Mouse (Mus musculus) forebrain, embryonic 12.5 days (tissue): ENCODE measurements around the gene Slc44a4. TPM values are rescaled to one million over a fixed set of nuclear protein-coding genes. Genes with fewer than 3 reads are reported as not detected.
"Not testable (repeated sequence)": the region's sequence is repeated elsewhere in the genome, so short reads cannot be mapped to it uniquely, and the experiment has no call there.

Experiments
- ATAC-seq: fragments of 200-750 bp; cut with Nextera tagmentation; 2 replicates; pipeline ENCODE4 v1.8.0; 2017; ENCODE audit warnings: moderate TSS enrichment; ENCODE audit not compliant: low FRiP score
- H3K27ac ChIP-seq: fragments of 300-500 bp; sonication (generic); 2 replicates; pipeline ENCODE4 v1.5.1; 2016; ENCODE audit warnings: mild to moderate bottlenecking
- H3K27me3 ChIP-seq: fragments of 300-500 bp; sonication (generic); 2 replicates; pipeline ENCODE4 v1.6.1; 2016; ENCODE audit warnings: mild to moderate bottlenecking
- H3K36me3 ChIP-seq: fragments of 300-500 bp; sonication (generic); replicated peaks from 2 replicates; pipeline ENCODE4 v1.6.1; 2016; ENCODE audit warnings: mild to moderate bottlenecking
- H3K4me1 ChIP-seq: fragments of 300-500 bp; sonication (generic); 2 replicates; pipeline ENCODE4 v1.6.1; 2016
- H3K4me2 ChIP-seq: fragments of 300-500 bp; sonication (generic); 2 replicates; pipeline ENCODE4 v1.6.1; 2016; ENCODE audit warnings: mild to moderate bottlenecking, moderate library complexity
- H3K4me3 ChIP-seq: fragments of 300-500 bp; sonication (generic); replicated peaks from 2 replicates; pipeline ENCODE4 v1.5.1; 2016; ENCODE audit warnings: mild to moderate bottlenecking
- H3K9ac ChIP-seq: fragments of 300-500 bp; sonication (generic); 2 replicates; pipeline ENCODE4 v1.6.1; 2016; ENCODE audit warnings: mild to moderate bottlenecking
- H3K9me3 ChIP-seq: fragments of 300-500 bp; sonication (generic); 2 replicates; pipeline ENCODE4 v1.6.1; 2016
- WGBS: fragments of 180-500 bp; shearing (Covaris S2); methylation state at CpG from one replicate; pipeline ENCODE4 v1.1.7; 2016; 5-methylcytosine and 5-hydroxymethylcytosine counted together
- polyA plus RNA-seq: library from polyadenylated mRNA; unstranded; fragments of >200 nt; fragmentation: Nextera tagmentation; extraction: Ambion mirVana; gene quantifications from 2 replicates; pipeline ENCODE4 v1.2.1, GENCODE M21; 2016

The Slc44a4 gene
- polyA plus RNA-seq, 1 experiment from 2014 or later, result not detected

DNA sequence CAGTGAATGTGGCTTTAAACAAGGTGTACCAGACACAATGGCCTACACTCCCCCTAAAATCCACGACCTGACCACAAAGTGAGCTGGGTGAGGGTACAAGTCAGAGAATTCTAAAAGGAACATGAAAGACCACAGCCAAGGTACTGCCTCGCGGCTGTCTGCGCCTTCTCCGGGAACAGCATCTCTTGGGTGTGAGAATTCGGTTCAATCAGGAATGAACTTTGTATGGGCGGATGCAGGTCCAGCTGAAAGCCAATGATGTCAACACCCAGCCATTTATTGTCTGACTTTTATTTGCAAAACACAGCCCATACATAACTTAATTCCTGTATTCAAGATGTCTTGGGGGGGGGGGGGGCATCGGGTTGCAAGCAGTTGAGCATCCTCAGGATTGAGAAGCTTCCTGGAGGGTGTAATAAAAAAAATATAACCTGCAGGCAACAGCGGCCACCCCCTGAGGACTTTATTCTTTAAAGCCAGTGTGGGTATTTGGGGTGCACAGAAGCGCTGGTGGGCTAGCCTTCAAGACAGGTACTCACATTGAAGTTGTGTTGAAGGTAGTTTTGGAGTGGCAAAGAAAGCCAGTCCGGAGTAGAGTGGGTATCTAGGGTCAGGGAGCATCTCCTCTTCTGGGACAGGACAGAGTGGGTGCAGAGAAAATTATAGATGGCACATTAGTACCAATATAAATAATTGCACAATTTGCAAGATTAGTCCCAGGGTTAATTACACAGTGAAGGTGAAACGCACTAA is 21.0 kb upstream of the Slc44a4 start:
- H3K27me3 ChIP-seq, result no peaks in the 10 kb centered on the region
- H3K9ac ChIP-seq, result peak overlapping the region; percentile 98

GRCm38 (mm10) chr17:34894074-34894597 is 20.1 kb upstream of the Slc44a4 start:
- Histone ChIP-seq H3K9ac (peak overlapping the region; percentile 98), H3K27ac (peak overlapping the region; percentile 94), H3K9me3 (no peaks in the 10 kb centered on the region), H3K36me3 (peaks cover 10% of the 10 kb centered on the region), H3K4me2 (peak overlapping the region; percentile 98), H3K4me3 (peak overlapping the region; percentile 86), H3K27me3 (no peaks in the 10 kb centered on the region), H3K4me1 (peaks cover 35% of the 10 kb centered on the region)
- WGBS, result 0% methylated on average over 43 of the region's 51 CpGs
- ATAC-seq, result peak; percentile 89

More for the DNA sequence above, 21.0 kb upstream of the Slc44a4 start:
- peaks cover 35% of the 10 kb centered on the region for H3K4me1 ChIP-seq
- peaks cover 10% of the 10 kb centered on the region for H3K36me3 ChIP-seq
- H3K4me2 ChIP-seq, result peak overlapping the region; percentile 98
- peak; percentile 3 for ATAC-seq
- H3K27ac ChIP-seq, result peak overlapping the region; percentile 94
- no peaks in the 10 kb centered on the region for H3K9me3 ChIP-seq
- 69% methylated on average over 12 of the region's 12 CpGs for WGBS
- peak overlapping the region; percentile 86 for H3K4me3 ChIP-seq

DNA sequence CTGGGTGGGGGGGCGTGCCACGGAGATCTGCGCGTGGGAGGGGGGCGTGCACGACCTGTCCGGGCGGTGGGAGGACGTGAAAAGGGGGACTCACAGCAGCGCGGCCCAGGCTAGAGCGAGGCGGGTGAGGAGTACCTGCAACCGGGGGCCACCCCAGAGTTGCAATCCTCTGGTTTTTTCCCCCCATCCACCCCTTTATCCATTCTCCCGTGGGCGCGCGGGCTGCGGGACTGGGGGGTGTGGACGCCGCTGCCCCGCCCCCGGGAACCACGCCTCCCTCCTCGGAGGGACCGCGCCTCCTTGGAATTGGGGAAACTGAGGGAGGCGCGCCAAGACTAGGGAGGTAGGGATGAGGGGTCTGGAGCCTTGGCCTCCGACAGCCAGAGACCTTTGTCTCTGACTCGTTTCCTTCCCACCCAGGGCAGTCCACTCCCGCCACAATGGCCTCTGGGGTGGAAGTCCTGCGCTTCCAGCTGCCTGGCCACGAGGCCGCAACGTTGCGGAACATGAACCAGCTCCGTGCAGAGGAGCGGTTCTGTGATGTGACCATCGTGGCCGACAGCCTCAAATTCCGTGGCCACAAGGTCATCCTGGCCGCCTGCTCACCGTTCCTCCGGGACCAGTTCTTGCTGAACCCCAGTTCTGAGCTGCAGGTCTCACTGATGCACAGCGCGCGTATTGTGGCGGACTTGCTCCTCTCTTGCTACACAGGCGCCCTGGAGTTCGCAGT is 19.3 kb upstream of the Slc44a4 start:
- H3K4me3 ChIP-seq, result peak overlapping the region; percentile 86

DNA sequence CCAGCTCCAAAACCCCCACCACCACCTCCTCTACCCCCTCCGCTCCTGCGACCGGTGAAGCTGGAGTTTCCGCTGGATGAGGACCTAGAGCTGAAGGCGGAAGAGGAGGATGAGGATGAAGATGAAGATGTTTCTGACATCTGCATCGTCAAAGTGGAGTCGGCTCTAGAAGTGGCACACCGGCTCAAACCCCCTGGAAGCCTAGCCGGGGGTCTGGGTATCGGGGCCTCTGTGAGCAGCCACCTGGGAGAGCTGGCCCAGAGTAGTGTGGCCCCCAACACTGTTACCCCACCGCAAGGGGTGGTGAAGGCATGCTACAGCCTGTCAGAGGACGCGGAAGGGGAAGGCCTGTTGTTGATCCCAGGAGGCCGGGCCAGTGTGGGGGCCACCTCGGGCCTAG is 18.5 kb upstream of the Slc44a4 start:
- 95% methylated on average over 15 of the region's 15 CpGs for WGBS
- Histone ChIP-seq H3K4me2 (peak overlapping the region; percentile 98), H3K9ac (peak overlapping the region; percentile 98), H3K27ac (peak overlapping the region; percentile 94), H3K4me1 (peaks cover 47% of the 10 kb centered on the region), H3K9me3 (no peaks in the 10 kb centered on the region), H3K4me3 (peak overlapping the region; percentile 86), H3K36me3 (peaks cover 11% of the 10 kb centered on the region), H3K27me3 (no peaks in the 10 kb centered on the region)
- ATAC-seq, result no peak

More for the DNA sequence above, 19.3 kb upstream of the Slc44a4 start:
- no peaks in the 10 kb centered on the region for H3K9me3 ChIP-seq
- peaks cover 10% of the 10 kb centered on the region for H3K36me3 ChIP-seq
- ATAC-seq, result peak; percentile 24
- no peaks in the 10 kb centered on the region for H3K27me3 ChIP-seq
- H3K9ac ChIP-seq, result peak overlapping the region; percentile 98
- 7% methylated on average over 49 of the region's 51 CpGs for WGBS
- H3K4me1 ChIP-seq, result peaks cover 41% of the 10 kb centered on the region
- H3K4me2 ChIP-seq, result peak overlapping the region; percentile 98
- H3K27ac ChIP-seq, result peak overlapping the region; percentile 94

GRCm38 (mm10) chr17:34896366-34896765 is 17.9 kb upstream of the Slc44a4 start:
- peak overlapping the region; percentile 86 for H3K4me3 ChIP-seq

GRCm38 (mm10) chr17:34897373-34898159 is 16.7 kb upstream of the Slc44a4 start:
- Histone ChIP-seq H3K27me3 (no peaks in the 10 kb centered on the region), H3K36me3 (peaks cover 24% of the 10 kb centered on the region), H3K4me3 (peak overlapping the region; percentile 100), H3K4me1 (peaks cover 49% of the 10 kb centered on the region), H3K9me3 (no peaks in the 10 kb centered on the region), H3K27ac (peak overlapping the region; percentile 98), H3K4me2 (peak overlapping the region; percentile 98), H3K9ac (peak overlapping the region; percentile 99)
- WGBS, result 21% methylated on average over 10 of the region's 10 CpGs
- no peak for ATAC-seq

More at GRCm38 (mm10) chr17:34896366-34896765, 17.9 kb upstream of the Slc44a4 start:
- Histone ChIP-seq H3K9ac (peak overlapping the region; percentile 98; the same call in 1 of the 2 replicates), H3K27ac (peak overlapping the region; percentile 42; the same call in 1 of the 2 replicates), H3K4me1 (peaks cover 49% of the 10 kb centered on the region), H3K36me3 (peaks cover 17% of the 10 kb centered on the region), H3K9me3 (no peaks in the 10 kb centered on the region), H3K27me3 (no peaks in the 10 kb centered on the region), H3K4me2 (peak overlapping the region; percentile 98)
- WGBS, result 84% methylated on average over 17 of the region's 17 CpGs
- ATAC-seq, result no peak

DNA sequence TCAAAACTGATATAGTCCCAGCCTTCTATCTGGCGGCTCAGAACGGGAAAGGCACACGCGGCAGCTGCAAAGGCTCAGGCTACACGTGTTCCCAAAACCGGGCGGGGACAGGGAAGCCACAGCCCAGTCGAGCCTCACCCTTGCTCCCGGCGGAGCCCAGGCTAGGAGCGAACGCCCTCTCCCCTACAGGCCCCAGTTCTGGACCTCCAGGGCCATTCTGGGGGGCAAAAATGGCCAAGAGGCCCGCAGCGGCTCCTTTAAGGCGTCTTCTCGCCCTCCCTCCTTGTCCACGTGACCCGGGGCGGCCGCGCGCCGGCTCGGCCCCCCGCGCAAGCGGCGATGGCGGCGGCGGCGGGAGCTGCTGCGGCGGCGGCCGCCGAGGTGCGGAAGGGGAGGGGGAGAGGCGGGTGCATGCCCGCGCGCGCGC is 16.1 kb upstream of the Slc44a4 start, which contains the start of the genes C2 and Ehmt2:
Gene C2 (minus strand): TSS at position 106 of the 427 bp plus-strand sequence.
Gene Ehmt2 (plus strand): TSS at position 310 of the 427 bp plus-strand sequence.
- no peaks in the 10 kb centered on the region for H3K9me3 ChIP-seq
- WGBS, result under 1% methylated on average over 36 of the region's 44 CpGs
- H3K4me1 ChIP-seq, result peaks cover 49% of the 10 kb centered on the region
- ATAC-seq, result peak; percentile 36
- peak within 1 kb of the TSS; percentile 98 for H3K27ac ChIP-seq
- peaks cover 30% of the 10 kb centered on the region for H3K36me3 ChIP-seq
- H3K27me3 ChIP-seq, result no peaks in the 10 kb centered on the region
- H3K4me2 ChIP-seq, result peak within 1 kb of the TSS; percentile 98
- H3K4me3 ChIP-seq, result peak within 1 kb of the TSS; percentile 100
- peak within 1 kb of the TSS; percentile 99 for H3K9ac ChIP-seq

DNA sequence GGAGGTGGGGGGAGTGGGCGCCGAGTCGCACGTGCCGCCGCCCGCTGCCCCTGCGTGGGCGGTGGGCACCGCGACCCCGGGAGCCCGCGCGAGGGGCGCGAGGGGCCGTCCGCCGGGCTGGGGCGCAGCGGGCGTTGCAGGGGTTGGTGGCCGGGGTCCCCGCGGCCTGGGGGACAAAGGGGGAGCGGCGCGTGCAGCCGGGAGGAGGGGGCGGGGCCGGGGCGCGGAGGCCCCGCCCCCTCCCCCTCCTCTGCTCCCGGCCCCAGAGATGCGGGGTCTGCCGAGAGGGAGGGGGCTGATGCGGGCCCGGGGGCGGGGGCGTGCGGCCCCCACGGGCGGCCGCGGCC is 15.6 kb upstream of the Slc44a4 start:
- Histone ChIP-seq H3K4me1 (peaks cover 46% of the 10 kb centered on the region), H3K36me3 (peaks cover 35% of the 10 kb centered on the region), H3K4me2 (peak overlapping the region; percentile 98), H3K9me3 (no peaks in the 10 kb centered on the region), H3K4me3 (peak overlapping the region; percentile 100), H3K27ac (peak overlapping the region; percentile 98), H3K27me3 (no peaks in the 10 kb centered on the region), H3K9ac (peak overlapping the region; percentile 99)
- peak; percentile 28 for ATAC-seq
- WGBS, result under 1% methylated on average over 20 of the region's 47 CpGs

- Histone ChIP-seq H3K4me2 (peak overlapping the region; percentile 98), H3K9me3 (no peaks in the 10 kb centered on the region)
- ATAC-seq, result peak; percentile 2; the same call in 1 of the 2 replicates
These were observed 15.0 kb upstream of the Slc44a4 start for GRCm38 (mm10) chr17:34899053-34899889.

DNA sequence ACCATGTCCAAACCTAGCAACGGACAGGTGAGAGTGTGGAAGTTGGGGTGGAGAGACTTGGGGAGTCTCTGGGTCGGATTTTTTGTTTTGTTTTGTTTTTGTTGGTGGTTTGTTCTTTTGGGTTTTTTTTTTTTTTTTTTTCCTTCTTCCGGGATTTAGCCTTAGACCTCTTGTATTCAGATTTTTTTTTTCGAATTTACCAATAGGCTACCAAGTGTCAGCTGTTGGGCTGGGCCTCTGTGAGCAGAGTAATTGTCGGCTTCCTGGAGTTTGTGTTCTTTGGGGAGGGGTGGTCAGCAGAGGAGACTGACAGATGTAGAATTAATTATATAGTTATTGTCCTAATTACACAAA is 14.4 kb upstream of the Slc44a4 start:
- no peaks in the 10 kb centered on the region for H3K27me3 ChIP-seq
- H3K9ac ChIP-seq, result peak overlapping the region; percentile 99
- 0% methylated on average over 5 of the region's 5 CpGs for WGBS
- no peak for ATAC-seq
- H3K36me3 ChIP-seq, result peaks cover 47% of the 10 kb centered on the region
- peak overlapping the region; percentile 98 for H3K27ac ChIP-seq
- H3K4me3 ChIP-seq, result peak overlapping the region; percentile 100
- H3K4me1 ChIP-seq, result peaks cover 43% of the 10 kb centered on the region
- H3K4me2 ChIP-seq, result peak overlapping the region; percentile 98
- H3K9me3 ChIP-seq, result no peaks in the 10 kb centered on the region

More at GRCm38 (mm10) chr17:34899053-34899889, 15.0 kb upstream of the Slc44a4 start:
- Histone ChIP-seq H3K36me3 (peaks cover 41% of the 10 kb centered on the region), H3K27ac (peak overlapping the region; percentile 98), H3K27me3 (no peaks in the 10 kb centered on the region), H3K4me3 (peak overlapping the region; percentile 100), H3K4me1 (peaks cover 43% of the 10 kb centered on the region), H3K9ac (peak overlapping the region; percentile 99)
- WGBS, result 2% methylated on average over 39 of the region's 45 CpGs

DNA sequence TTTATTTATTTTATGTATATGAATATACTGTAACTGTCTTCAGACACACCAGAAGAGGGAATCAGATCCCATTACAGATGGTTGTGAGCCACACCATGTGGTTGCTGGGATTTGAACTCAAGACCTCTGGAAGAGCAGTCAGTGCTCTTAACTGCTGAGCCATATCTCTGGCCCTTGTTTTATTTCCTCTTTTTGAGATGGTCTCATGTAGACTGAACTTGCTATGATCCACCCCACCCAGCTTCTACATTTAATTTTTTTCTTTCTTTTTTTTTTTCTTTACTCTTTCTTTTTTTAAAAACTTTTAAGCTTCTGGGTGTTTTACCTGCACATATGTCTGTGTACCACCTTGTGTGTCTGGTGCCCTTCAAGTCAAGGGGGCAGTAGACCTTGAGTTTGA is 13.4 kb upstream of the Slc44a4 start:
- not testable (repeated sequence) for H3K4me3 ChIP-seq, ATAC-seq, H3K9me3 ChIP-seq, H3K9ac ChIP-seq, H3K27ac ChIP-seq, H3K27me3 ChIP-seq
- Histone ChIP-seq H3K4me2 (peak overlapping the region; percentile 98; the same call in 1 of the 2 replicates), H3K4me1 (peaks cover 34% of the 10 kb centered on the region), H3K36me3 (peaks cover 53% of the 10 kb centered on the region)
